Mouse (Mus musculus) intestine, postnatal 0 days (tissue): ENCODE results near the gene Olfr30. TPM values are rescaled to one million over a fixed set of nuclear protein-coding genes. Genes with fewer than 3 reads are reported as not detected.
A peak's percentile ranks its signal among the peaks of the same experiment; 100 is the strongest.
"Not testable (repeated sequence)": the region's sequence is repeated elsewhere in the genome, so short reads cannot be mapped to it uniquely, and the experiment has no call there.

Experiments
- ATAC-seq: fragments of 200-750 bp; cut with Nextera tagmentation; 2 replicates; pipeline ENCODE4 v1.8.0; 2017; ENCODE audit warnings: mild to moderate bottlenecking, moderate TSS enrichment, moderate library complexity
- H3K27ac ChIP-seq: fragments of 300-500 bp; sonication (generic); 2 replicates; pipeline ENCODE4 v1.5.1; 2014; ENCODE audit warnings: mild to moderate bottlenecking, low read depth, low read length, moderate library complexity
- H3K27me3 ChIP-seq: fragments of 300-500 bp; sonication (generic); replicated peaks from 2 replicates; pipeline ENCODE4 v1.6.1; 2014; ENCODE audit warnings: low read length, mixed read lengths; ENCODE audit not compliant: control insufficient read depth, insufficient read depth
- H3K36me3 ChIP-seq: fragments of 300-500 bp; sonication (generic); 2 replicates; pipeline ENCODE4 v1.6.1; 2014; ENCODE audit warnings: mild to moderate bottlenecking, moderate library complexity; ENCODE audit not compliant: control insufficient read depth, insufficient read depth
- H3K4me1 ChIP-seq: fragments of 300-500 bp; sonication (generic); replicated peaks from 2 replicates; pipeline ENCODE4 v1.6.1; 2014; ENCODE audit warnings: antibody characterized with exemption, low read length, mixed read lengths; ENCODE audit not compliant: control insufficient read depth, insufficient read depth
- H3K4me2 ChIP-seq: fragments of 300-500 bp; sonication (generic); replicated peaks from 2 replicates; pipeline ENCODE4 v1.6.1; 2014; ENCODE audit warnings: low read depth, mild to moderate bottlenecking, moderate library complexity
- H3K4me3 ChIP-seq: fragments of 300-500 bp; sonication (generic); 2 replicates; pipeline ENCODE4 v1.5.1; 2014; ENCODE audit warnings: low read depth, low read length
- H3K9ac ChIP-seq: fragments of 300-500 bp; sonication (generic); 2 replicates; pipeline ENCODE4 v1.6.1; 2014; ENCODE audit warnings: mild to moderate bottlenecking, low read depth, low read length
- H3K9me3 ChIP-seq: fragments of 300-500 bp; sonication (generic); 2 replicates; pipeline ENCODE4 v1.6.1; 2016; ENCODE audit warnings: mixed run types; ENCODE audit not compliant: control insufficient read depth
- CTCF ChIP-seq: sonication (generic); IDR thresholded peaks from 2 replicates; pipeline ENCODE4 v1.5.1; 2016; ENCODE audit warnings: low read depth, mild to moderate bottlenecking, control low read depth, antibody characterized with exemption, moderate library complexity
- WGBS: fragments of 180-500 bp; shearing (Covaris S2); extraction: QIAGEN DNeasy Blood & Tissue Kit; methylation state at CpG from one replicate; pipeline ENCODE4 v1.1.7; 2014; 5-methylcytosine and 5-hydroxymethylcytosine counted together
- polyA plus RNA-seq: library from polyadenylated mRNA; unstranded; fragments of >200 nt; fragmentation: Nextera tagmentation; extraction: Ambion mirVana; gene quantifications from 2 replicates; pipeline ENCODE4 v1.2.1, GENCODE M21; 2015

Gene Olfr30
- not detected in 2 replicates for polyA plus RNA-seq

DNA sequence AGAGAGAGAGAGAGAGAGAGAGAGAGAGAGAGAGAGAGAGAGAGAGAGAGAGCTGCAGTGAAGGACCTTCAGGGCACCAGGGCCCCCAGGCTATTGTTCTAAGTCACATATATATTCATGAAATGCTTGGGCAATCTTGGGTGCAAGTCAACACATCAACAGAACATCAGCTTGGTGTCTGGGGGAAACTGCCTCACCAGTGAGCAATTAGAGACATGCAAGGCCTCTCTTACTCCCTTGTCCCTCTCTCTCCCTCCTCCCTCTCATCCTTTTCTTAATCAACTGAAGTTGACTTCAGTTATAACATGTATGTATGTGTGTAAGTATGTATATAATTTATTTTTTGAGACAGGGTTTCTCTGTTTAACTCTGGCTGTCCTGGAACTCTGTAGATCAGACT lies at the start of gene Olfr30:
Gene Olfr30, minus strand, starts transcription at position 101 of the 400 bp plus-strand sequence.
- ATAC-seq: no peak
- Histone ChIP-seq H3K36me3 (no peaks in the 10 kb centered on the region), H3K4me2 (no peak within 1 kb of the TSS), H3K27ac (no peak within 1 kb of the TSS), H3K9me3 (no peaks in the 10 kb centered on the region), H3K4me1 (no peaks in the 10 kb centered on the region), H3K4me3 (no peak within 1 kb of the TSS), H3K27me3 (peaks cover 22% of the 10 kb centered on the region; the same call in 1 of the 2 replicates), H3K9ac (no peak within 1 kb of the TSS)
- no peak for TF ChIP-seq CTCF

DNA sequence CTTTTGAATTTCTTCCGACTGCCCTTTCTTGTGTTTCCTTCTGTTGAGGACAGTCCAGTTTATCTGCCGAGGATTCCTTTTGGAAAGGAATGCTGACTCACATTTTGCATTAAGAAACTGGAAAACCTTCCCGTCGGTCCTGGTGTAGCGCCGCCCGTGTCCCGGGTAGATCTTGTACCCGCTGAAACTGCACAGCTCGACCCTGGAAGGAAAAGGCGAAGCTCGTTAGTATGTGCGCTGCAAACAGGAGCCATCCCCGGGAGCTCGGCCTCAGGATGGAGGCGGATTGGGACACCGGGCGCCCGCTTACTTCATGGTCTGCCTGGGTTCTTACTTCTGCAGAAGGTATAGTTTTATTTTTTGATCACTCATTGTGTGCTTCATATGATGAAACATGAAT lies 47.0 kb upstream of the Olfr30 start:
- H3K27ac ChIP-seq, H3K36me3 ChIP-seq, H3K27me3 ChIP-seq, H3K9me3 ChIP-seq, H3K4me3 ChIP-seq, H3K9ac ChIP-seq, H3K4me1 ChIP-seq, ATAC-seq, H3K4me2 ChIP-seq: not testable (repeated sequence)
- WGBS: 83% methylated on average over 19 of the region's 19 CpGs

DNA sequence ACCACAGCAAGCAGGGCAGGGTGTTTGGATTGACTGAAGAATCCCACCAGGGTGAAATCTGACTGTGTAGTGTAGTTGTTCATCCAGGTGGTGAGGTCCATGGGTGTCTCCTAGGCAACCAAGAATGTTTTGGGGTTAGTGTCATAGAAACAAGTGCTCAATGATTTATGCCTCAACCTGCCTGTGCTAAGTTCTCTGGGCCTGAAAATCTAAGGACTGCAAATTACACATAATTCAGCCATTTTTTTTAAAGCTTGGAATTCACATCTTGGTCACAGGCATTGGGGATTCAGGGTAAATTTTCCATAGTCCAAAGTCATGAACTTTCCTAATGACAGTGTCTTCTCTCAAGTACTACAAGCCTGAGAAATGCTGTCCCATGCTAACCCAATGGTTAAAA lies 40.4 kb upstream of the Olfr30 start, which contains the start of gene Olfr331:
Gene Olfr331, minus strand, starts transcription at position 101 of the 400 bp plus-strand sequence.
- H3K4me2 ChIP-seq, H3K4me3 ChIP-seq, H3K9me3 ChIP-seq, H3K36me3 ChIP-seq, H3K9ac ChIP-seq, H3K27ac ChIP-seq, H3K4me1 ChIP-seq, ATAC-seq: not testable (repeated sequence)
- H3K27me3 ChIP-seq: peaks cover 36% of the 10 kb centered on the region

DNA sequence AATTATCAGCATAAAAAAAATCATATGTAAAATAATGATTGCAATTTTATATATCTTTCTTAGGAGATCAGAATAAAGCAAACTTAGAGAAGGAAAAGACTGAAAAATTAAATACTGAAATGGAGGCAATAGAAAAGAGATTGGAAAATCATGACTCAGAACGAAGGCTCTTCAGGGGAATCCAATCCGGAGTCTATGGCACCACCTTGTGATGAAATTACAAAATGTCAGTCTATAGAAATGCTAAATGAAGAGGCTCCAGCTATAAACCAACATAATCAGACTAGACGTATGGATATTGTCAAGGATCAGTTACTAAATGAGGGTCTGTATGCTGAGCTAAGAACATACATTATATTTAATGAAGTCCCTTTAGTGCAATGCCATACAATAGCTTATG lies 37.2 kb upstream of the Olfr30 start:
- no peaks in the 10 kb centered on the region for H3K9me3 ChIP-seq
- H3K36me3 ChIP-seq: no peaks in the 10 kb centered on the region
- no peak overlapping the region for H3K4me2 ChIP-seq
- no peak overlapping the region for H3K27ac ChIP-seq
- ATAC-seq: no peak
- TF ChIP-seq CTCF: peak; percentile 62
- peaks cover 41% of the 10 kb centered on the region for H3K27me3 ChIP-seq
- no peak overlapping the region for H3K9ac ChIP-seq
- H3K4me3 ChIP-seq: no peak overlapping the region
- 36% methylated on average over 3 of the region's 3 CpGs for WGBS
- H3K4me1 ChIP-seq: no peaks in the 10 kb centered on the region

DNA sequence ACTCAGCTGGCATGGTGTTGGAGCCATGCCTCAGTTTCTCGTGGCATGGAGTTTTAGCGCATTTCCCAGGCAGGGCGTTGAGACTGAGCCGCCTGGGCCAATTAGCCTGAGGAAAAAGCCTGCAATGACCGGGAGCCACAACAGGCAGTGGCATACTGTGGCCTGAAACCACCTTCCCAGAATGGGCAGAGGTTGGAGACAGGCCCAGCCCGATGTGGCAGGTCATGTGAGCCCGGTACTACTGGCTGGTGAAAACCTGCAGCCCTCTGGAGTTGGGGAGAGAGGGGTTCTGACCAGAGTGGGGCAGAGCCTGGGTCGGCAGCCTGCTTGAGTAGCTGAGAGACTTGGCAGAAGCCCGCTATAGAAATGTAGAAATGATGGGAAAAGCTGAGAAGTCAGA lies 36.7 kb upstream of the Olfr30 start:
- H3K4me1 ChIP-seq: no peaks in the 10 kb centered on the region
- H3K9me3 ChIP-seq: no peaks in the 10 kb centered on the region
- H3K27me3 ChIP-seq: peaks cover 38% of the 10 kb centered on the region
- H3K27ac ChIP-seq: no peak overlapping the region
- 80% methylated on average over 9 of the region's 9 CpGs for WGBS
- H3K4me2 ChIP-seq: no peak overlapping the region
- no peak overlapping the region for H3K9ac ChIP-seq
- no peaks in the 10 kb centered on the region for H3K36me3 ChIP-seq
- H3K4me3 ChIP-seq: no peak overlapping the region
- TF ChIP-seq CTCF: no peak
- ATAC-seq: no peak

DNA sequence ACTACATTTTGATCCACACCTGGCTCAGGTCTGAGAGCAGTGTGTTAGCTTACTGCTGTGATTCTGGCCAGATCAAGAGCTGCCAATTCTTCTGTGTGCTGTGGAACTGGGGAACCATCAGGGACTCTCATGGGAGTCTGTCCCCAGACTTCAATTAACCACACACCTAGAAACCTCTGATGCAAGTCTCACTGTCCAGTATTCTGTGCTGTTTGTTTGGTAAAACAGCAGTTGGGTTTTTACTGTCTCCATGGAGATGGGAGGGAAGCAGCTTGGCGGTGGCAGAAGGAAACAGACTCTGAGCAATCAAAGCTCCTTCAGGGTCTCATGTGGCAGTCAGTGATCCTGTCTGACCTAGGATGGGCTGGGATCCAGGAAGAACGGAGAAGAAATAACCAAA lies 30.4 kb upstream of the Olfr30 start, which contains the start of gene Olfr332:
Gene Olfr332, minus strand, starts transcription at position 101 of the 400 bp plus-strand sequence.
- Histone ChIP-seq H3K9ac (no peak within 1 kb of the TSS), H3K4me3 (no peak within 1 kb of the TSS), H3K9me3 (no peaks in the 10 kb centered on the region), H3K27ac (no peak within 1 kb of the TSS), H3K36me3 (no peaks in the 10 kb centered on the region), H3K27me3 (peaks cover 42% of the 10 kb centered on the region; the same call in 1 of the 2 replicates), H3K4me1 (no peaks in the 10 kb centered on the region), H3K4me2 (no peak within 1 kb of the TSS)
- 80% methylated on average over 2 of the region's 2 CpGs for WGBS
- no peak for ATAC-seq
- TF ChIP-seq CTCF: no peak

DNA sequence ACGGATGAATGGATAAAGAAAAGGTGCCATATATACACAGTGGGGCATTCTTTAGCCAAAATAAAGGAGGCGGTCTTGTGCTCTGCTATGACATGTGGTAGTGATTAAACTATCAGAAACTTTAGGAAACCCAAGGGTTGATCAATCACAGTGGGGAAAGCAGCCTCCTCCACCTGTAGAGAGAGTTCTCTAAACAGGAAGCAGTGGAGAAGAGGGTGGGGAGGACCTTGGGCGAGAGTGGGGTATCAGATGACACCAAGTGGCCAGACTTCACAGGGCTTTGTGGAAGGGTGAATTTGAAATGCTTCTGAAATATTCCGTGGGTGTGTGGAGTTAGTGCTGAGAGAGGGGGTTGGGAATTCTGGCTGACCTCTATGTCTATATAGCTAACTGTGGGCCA lies 8.5 kb downstream of the Olfr30 start:
- Histone ChIP-seq H3K27ac (no peak overlapping the region), H3K9me3 (peaks cover 4% of the 10 kb centered on the region; the same call in 1 of the 2 replicates), H3K4me1 (no peaks in the 10 kb centered on the region), H3K4me3 (no peak overlapping the region), H3K27me3 (peaks cover 24% of the 10 kb centered on the region), H3K36me3 (no peaks in the 10 kb centered on the region), H3K4me2 (no peak overlapping the region), H3K9ac (no peak overlapping the region)
- WGBS: 50% methylated on average over 4 of the region's 4 CpGs
- ATAC-seq: no peak
- TF ChIP-seq CTCF: no peak
